In genomic region chr3:89387632-89388031, GRCm38 (mm10) we compare ENCODE assay signal across 9 mouse cellular contexts. TPM values are rescaled to one million over a fixed set of nuclear protein-coding genes. Genes with fewer than 3 reads are reported as not detected.
DNase-seq lines count a peak whose midpoint lies in the region; ATAC-seq and TF ChIP-seq lines count a peak whose summit lies in the region.
"Had no signal": no experiment of that assay in that cellular context is flagged by ENCODE, and none has a peak within 500 bp of the region (broad histone marks: within the 10 kb centered on the region; RNA-seq: fewer than 3 reads in every experiment).

No protein-coding gene starts in this region.

- H3K27me3 ChIP-seq in kidney, postnatal 0 days (ENCODE audit: insufficient read depth, low read length), result no peaks in the 10 kb centered on the region
- H3K27me3 ChIP-seq in E14TG2a.4 (ENCODE audit: insufficient read depth, low read length), result peaks cover 40% of the 10 kb centered on the region
- H3K27me3 ChIP-seq in liver, embryonic 12.5 days (replicated peaks), result peaks cover 32% of the 10 kb centered on the region

- no peak for TF ChIP-seq CTCF in kidney, postnatal 0 days (IDR thresholded peaks at IDR 0.05; ENCODE audit: low read depth)
- TF ChIP-seq CTCF in E14TG2a.4 (conservative IDR thresholded peaks at IDR 0.05; ENCODE audit: low read length), result no peak

- H3K4me3 ChIP-seq in kidney, postnatal 0 days (replicated peaks; ENCODE audit: low read depth, low read length), result no peak overlapping the region
- H3K4me3 ChIP-seq in E14TG2a.4 (replicated peaks; ENCODE audit: low read length), result peak overlapping the region; percentile 46
- no peak overlapping the region for H3K4me3 ChIP-seq in liver, embryonic 12.5 days

- DNase-seq in kidney, postnatal 0 days (ENCODE audit: low spot score), result no peak
- DNase-seq in kidney, adult 9 months, result no peak
- DNase-seq in adrenal gland, postnatal 25 days, result peak; percentile 43
- DNase-seq in B cell, adult 2 months, result no peak

- 82% methylated on average over 11 of the region's 11 CpGs for WGBS in kidney, postnatal 0 days
- WGBS in liver, embryonic 12.5 days (ENCODE audit: insufficient replicate concordance), result 67% methylated on average over 11 of the region's 11 CpGs

- H3K9me3 ChIP-seq in kidney, postnatal 0 days (replicated peaks; ENCODE audit: low read length), result no peaks in the 10 kb centered on the region
- H3K9me3 ChIP-seq in E14TG2a.4 (ENCODE audit: low read length), result no peaks in the 10 kb centered on the region
- H3K9me3 ChIP-seq in liver, embryonic 12.5 days (replicated peaks), result no peaks in the 10 kb centered on the region

- H3K9ac ChIP-seq in kidney, postnatal 0 days (ENCODE audit: low read depth, low read length), result peak overlapping the region; percentile 14; the same call in 1 of the 2 replicates
- H3K9ac ChIP-seq in liver, embryonic 12.5 days, result no peak overlapping the region
- H3K9ac ChIP-seq: liver, embryonic 14.5 days had no signal

- peaks cover 25% of the 10 kb centered on the region; the same call in 1 of the 2 replicates for H3K4me1 ChIP-seq in kidney, postnatal 0 days (replicated peaks; ENCODE audit: insufficient read depth, low read length)
- H3K4me1 ChIP-seq in E14TG2a.4 (replicated peaks; ENCODE audit: low read depth, low read length), result peaks cover 92% of the 10 kb centered on the region
- H3K4me1 ChIP-seq in liver, embryonic 12.5 days, result peaks cover 73% of the 10 kb centered on the region

- no peak overlapping the region for H3K4me2 ChIP-seq in kidney, postnatal 0 days (ENCODE audit: low read length)
- peak overlapping the region; percentile 32 for H3K4me2 ChIP-seq in liver, embryonic 12.5 days

- no peak for ATAC-seq in kidney, postnatal 0 days (replicated peaks; ENCODE audit: low FRiP score, low read depth)
- no peak for ATAC-seq in liver, embryonic 12.5 days
- ATAC-seq in erythroblast, adult 5-6 weeks (replicated peaks; ENCODE audit: low FRiP score, poor library complexity, severe bottlenecking), result no peak

- H3K36me3 ChIP-seq in kidney, postnatal 0 days (ENCODE audit: insufficient read depth, low read length), result no peaks in the 10 kb centered on the region
- H3K36me3 ChIP-seq in E14TG2a.4 (ENCODE audit: insufficient read depth, low read length), result no peaks in the 10 kb centered on the region
- H3K36me3 ChIP-seq in liver, embryonic 12.5 days, result no peaks in the 10 kb centered on the region

- H3K27ac ChIP-seq in kidney, postnatal 0 days, result no peak overlapping the region
- no peak overlapping the region for H3K27ac ChIP-seq in liver, embryonic 12.5 days
- H3K27ac ChIP-seq: liver, embryonic 14.5 days had no signal

RNA-seq across cellular contexts. Expression of gene Zbtb7b, which starts 6.9 kb away (rescaled TPM):
- 4.3 TPM in 2 replicates for polyA plus RNA-seq in kidney, postnatal 0 days (2015; fragmentation: Nextera tagmentation; extraction: Ambion mirVana)
- 98.2 and 110 TPM in 2 replicates for total RNA-seq in adrenal gland, postnatal 25 days (2021)
- polyA plus RNA-seq in liver, embryonic 12.5 days (2016; fragmentation: Nextera tagmentation; extraction: Ambion mirVana), result 1.2 and 1.6 TPM in 2 replicates
- 5.8 and 7.7 TPM in 2 replicates for total RNA-seq in erythroblast, adult 5-6 weeks (2015; ENCODE audit: low replicate concordance)
- 5.4 and 15.2 TPM in 2 replicates for total RNA-seq in erythroblast, adult 5-6 weeks (2017; ENCODE audit: low replicate concordance)

RNA-seq across cellular contexts. Expression of gene Lenep, which starts 15.0 kb away (rescaled TPM):
- polyA plus RNA-seq in kidney, postnatal 0 days (2015; fragmentation: Nextera tagmentation; extraction: Ambion mirVana), result 0.16 TPM in 1 of 2 replicates, not detected in the other
- total RNA-seq in adrenal gland, postnatal 25 days (2021), result 3.1 TPM in 1 of 2 replicates, not detected in the other
- polyA plus RNA-seq in liver, embryonic 12.5 days (2016; fragmentation: Nextera tagmentation; extraction: Ambion mirVana), result not detected in 2 replicates
- total RNA-seq in erythroblast, adult 5-6 weeks (2015; ENCODE audit: low replicate concordance), result 0.63 and 3.7 TPM in 2 replicates
- 0.17 TPM in 1 of 2 replicates, not detected in the other for total RNA-seq in erythroblast, adult 5-6 weeks (2017; ENCODE audit: low replicate concordance)
- polyA plus RNA-seq: heart, postnatal 0 days had no signal

RNA-seq across cellular contexts. Expression of gene Dcst1, which starts 22.6 kb away (rescaled TPM):
- 6.2 TPM in 2 replicates for polyA plus RNA-seq in kidney, postnatal 0 days (2015; fragmentation: Nextera tagmentation; extraction: Ambion mirVana)
- total RNA-seq in adrenal gland, postnatal 25 days (2021), result 0.55 TPM in 1 of 2 replicates, not detected in the other
- polyA plus RNA-seq in liver, embryonic 12.5 days (2016; fragmentation: Nextera tagmentation; extraction: Ambion mirVana), result not detected in 2 replicates
- total RNA-seq in erythroblast, adult 5-6 weeks (2015; ENCODE audit: low replicate concordance), result not detected in 2 replicates
- total RNA-seq in erythroblast, adult 5-6 weeks (2017; ENCODE audit: low replicate concordance), result not detected in 2 replicates

RNA-seq across cellular contexts. Expression of gene Flad1, which starts 24.0 kb away (rescaled TPM):
- 28.8 and 29.8 TPM in 2 replicates for polyA plus RNA-seq in kidney, postnatal 0 days (2015; fragmentation: Nextera tagmentation; extraction: Ambion mirVana)
- total RNA-seq in adrenal gland, postnatal 25 days (2021), result 34.7 and 35.4 TPM in 2 replicates
- polyA plus RNA-seq in liver, embryonic 12.5 days (2016; fragmentation: Nextera tagmentation; extraction: Ambion mirVana), result 21.6 and 22.9 TPM in 2 replicates
- 2.1 and 6.3 TPM in 2 replicates for total RNA-seq in erythroblast, adult 5-6 weeks (2015; ENCODE audit: low replicate concordance)
- 1.8 and 3.1 TPM in 2 replicates for total RNA-seq in erythroblast, adult 5-6 weeks (2017; ENCODE audit: low replicate concordance)

RNA-seq across cellular contexts. Expression of gene Dcst2, which starts 25.9 kb away (rescaled TPM):
- polyA plus RNA-seq in kidney, postnatal 0 days (2015; fragmentation: Nextera tagmentation; extraction: Ambion mirVana), result 0.57 and 0.62 TPM in 2 replicates
- total RNA-seq in adrenal gland, postnatal 25 days (2021), result 0.38 and 0.76 TPM in 2 replicates
- 0.05 and 0.06 TPM in 2 replicates for polyA plus RNA-seq in liver, embryonic 12.5 days (2016; fragmentation: Nextera tagmentation; extraction: Ambion mirVana)
- total RNA-seq in erythroblast, adult 5-6 weeks (2015; ENCODE audit: low replicate concordance), result not detected in 2 replicates
- not detected in 2 replicates for total RNA-seq in erythroblast, adult 5-6 weeks (2017; ENCODE audit: low replicate concordance)
